Mouse (Mus musculus) testis, adult 2 months (tissue): ENCODE measurements around the gene Gm2832.
"Not testable (repeated sequence)": the region's sequence is repeated elsewhere in the genome, so short reads cannot be mapped to it uniquely, and the experiment has no call there.

Experiments
- CTCF ChIP-seq: fragments of 200-500 bp; IDR thresholded peaks from 2 replicates; pipeline ENCODE4 v1.5.1; 2012; ENCODE audit warnings: low read depth, mild to moderate bottlenecking, inconsistent platforms, low read length, moderate library complexity; ENCODE audit not compliant: control insufficient read depth, insufficient read depth, insufficient replicate concordance
- POLR2A ChIP-seq: fragments of 200-500 bp; IDR thresholded peaks from 2 replicates; pipeline ENCODE4 v1.6.1; 2012; ENCODE audit warnings: low read depth, mild to moderate bottlenecking, inconsistent platforms, low read length, moderate library complexity; ENCODE audit not compliant: control insufficient read depth

- not testable (repeated sequence) for TF ChIP-seq POLR2A, CTCF
These were observed at the start of gene Gm2832 for GRCm38 (mm10) chr14:41278505-41278904.
